Mouse (Mus musculus): ENCODE measurements around the gene Nmu. TPM values are rescaled to one million over a fixed set of nuclear protein-coding genes. Genes with fewer than 3 reads are reported as not detected.

Nmu gene
- polyA plus RNA-seq, 1 experiment = not detected

- H3K4me1 ChIP-seq (ENCODE audit: control insufficient read depth, insufficient read depth, low read length) = peaks cover 9% of the 10 kb centered on the region
- H3K36me3 ChIP-seq (ENCODE audit: control insufficient read depth, insufficient read depth, low read length, poor library complexity, severe bottlenecking) = no peaks in the 10 kb centered on the region
- no peak overlapping the region for H3K4me3 ChIP-seq (ENCODE audit: low read depth, low read length)
- TF ChIP-seq CTCF (IDR thresholded peaks at IDR 0.05; ENCODE audit: low read depth, low read length) = no peak
- TF ChIP-seq POLR2A (IDR thresholded peaks at IDR 0.05; ENCODE audit: insufficient read depth, low read length) = no peak
- no peak for TF ChIP-seq EP300 (IDR thresholded peaks at IDR 0.05; ENCODE audit: insufficient read depth, low read depth, low read length)
- no peak overlapping the region for H3K27ac ChIP-seq (ENCODE audit: insufficient read depth, low read length)
- no peaks in the 10 kb centered on the region for H3K27me3 ChIP-seq (ENCODE audit: control insufficient read depth, insufficient read depth, low read length, poor library complexity, severe bottlenecking)
- H3K9ac ChIP-seq (ENCODE audit: low read depth, poor library complexity, severe bottlenecking) = no peak overlapping the region
- H3K9me3 ChIP-seq (replicated peaks; ENCODE audit: control insufficient read depth, insufficient read depth, low read length, poor library complexity, severe bottlenecking) = no peaks in the 10 kb centered on the region
These were observed 74.3 kb downstream of the Nmu start for GRCm38 (mm10) chr5:76289234-76289691.

GRCm38 (mm10) chr5:76288256-76288655 lies 75.3 kb downstream of the Nmu start:
- H3K9me3 ChIP-seq (replicated peaks; ENCODE audit: control insufficient read depth, insufficient read depth, low read length, poor library complexity, severe bottlenecking) = no peaks in the 10 kb centered on the region
- no peak overlapping the region for H3K4me3 ChIP-seq (ENCODE audit: low read depth, low read length)
- no peak overlapping the region for H3K27ac ChIP-seq (ENCODE audit: insufficient read depth, low read length)
- H3K9ac ChIP-seq (ENCODE audit: low read depth, poor library complexity, severe bottlenecking) = no peak overlapping the region
- no peaks in the 10 kb centered on the region for H3K36me3 ChIP-seq (ENCODE audit: control insufficient read depth, insufficient read depth, low read length, poor library complexity, severe bottlenecking)
- H3K27me3 ChIP-seq (ENCODE audit: control insufficient read depth, insufficient read depth, low read length, poor library complexity, severe bottlenecking) = no peaks in the 10 kb centered on the region
- peaks cover 9% of the 10 kb centered on the region for H3K4me1 ChIP-seq (ENCODE audit: control insufficient read depth, insufficient read depth, low read length)
- no peak for TF ChIP-seq EP300 (IDR thresholded peaks at IDR 0.05; ENCODE audit: insufficient read depth, low read depth, low read length)
- no peak for TF ChIP-seq CTCF (IDR thresholded peaks at IDR 0.05; ENCODE audit: low read depth, low read length)
- TF ChIP-seq POLR2A (IDR thresholded peaks at IDR 0.05; ENCODE audit: insufficient read depth, low read length) = no peak

GRCm38 (mm10) chr5:76287062-76287461 lies 76.5 kb downstream of the Nmu start:
- Histone ChIP-seq H3K9ac (ENCODE audit: low read depth, poor library complexity, severe bottlenecking) (no peak overlapping the region), H3K4me1 (ENCODE audit: control insufficient read depth, insufficient read depth, low read length) (peaks cover 9% of the 10 kb centered on the region), H3K27ac (ENCODE audit: insufficient read depth, low read length) (no peak overlapping the region), H3K36me3 (ENCODE audit: control insufficient read depth, insufficient read depth, low read length, poor library complexity, severe bottlenecking) (no peaks in the 10 kb centered on the region), H3K9me3 (replicated peaks; ENCODE audit: control insufficient read depth, insufficient read depth, low read length, poor library complexity, severe bottlenecking) (no peaks in the 10 kb centered on the region), H3K4me3 (ENCODE audit: low read depth, low read length) (no peak overlapping the region), H3K27me3 (ENCODE audit: control insufficient read depth, insufficient read depth, low read length, poor library complexity, severe bottlenecking) (no peaks in the 10 kb centered on the region)
- TF ChIP-seq POLR2A (IDR thresholded peaks at IDR 0.05; ENCODE audit: insufficient read depth, low read length) (no peak), CTCF (IDR thresholded peaks at IDR 0.05; ENCODE audit: low read depth, low read length) (no peak), EP300 (IDR thresholded peaks at IDR 0.05; ENCODE audit: insufficient read depth, low read depth, low read length) (no peak)

GRCm38 (mm10) chr5:76285699-76286098 lies 77.9 kb downstream of the Nmu start:
- TF ChIP-seq POLR2A (IDR thresholded peaks at IDR 0.05; ENCODE audit: insufficient read depth, low read length) = no peak
- TF ChIP-seq CTCF (IDR thresholded peaks at IDR 0.05; ENCODE audit: low read depth, low read length) = no peak
- TF ChIP-seq EP300 (IDR thresholded peaks at IDR 0.05; ENCODE audit: insufficient read depth, low read depth, low read length) = peak; percentile 78
- no peak overlapping the region for H3K27ac ChIP-seq (ENCODE audit: insufficient read depth, low read length)
- H3K36me3 ChIP-seq (ENCODE audit: control insufficient read depth, insufficient read depth, low read length, poor library complexity, severe bottlenecking) = no peaks in the 10 kb centered on the region
- no peak overlapping the region for H3K9ac ChIP-seq (ENCODE audit: low read depth, poor library complexity, severe bottlenecking)
- H3K27me3 ChIP-seq (ENCODE audit: control insufficient read depth, insufficient read depth, low read length, poor library complexity, severe bottlenecking) = no peaks in the 10 kb centered on the region
- no peak overlapping the region for H3K4me3 ChIP-seq (ENCODE audit: low read depth, low read length)
- H3K9me3 ChIP-seq (replicated peaks; ENCODE audit: control insufficient read depth, insufficient read depth, low read length, poor library complexity, severe bottlenecking) = no peaks in the 10 kb centered on the region
- peaks cover 9% of the 10 kb centered on the region for H3K4me1 ChIP-seq (ENCODE audit: control insufficient read depth, insufficient read depth, low read length)

GRCm38 (mm10) chr5:76283890-76284289 lies 79.7 kb downstream of the Nmu start:
- no peak overlapping the region for H3K4me3 ChIP-seq (ENCODE audit: low read depth, low read length)
- TF ChIP-seq EP300 (IDR thresholded peaks at IDR 0.05; ENCODE audit: insufficient read depth, low read depth, low read length) (no peak), CTCF (IDR thresholded peaks at IDR 0.05; ENCODE audit: low read depth, low read length) (no peak), POLR2A (IDR thresholded peaks at IDR 0.05; ENCODE audit: insufficient read depth, low read length) (no peak)
- H3K9ac ChIP-seq (ENCODE audit: low read depth, poor library complexity, severe bottlenecking) = no peak overlapping the region
- H3K27me3 ChIP-seq (ENCODE audit: control insufficient read depth, insufficient read depth, low read length, poor library complexity, severe bottlenecking) = no peaks in the 10 kb centered on the region
- no peaks in the 10 kb centered on the region; the same call in 1 of the 2 replicates for H3K36me3 ChIP-seq (ENCODE audit: control insufficient read depth, insufficient read depth, low read length, poor library complexity, severe bottlenecking)
- peaks cover 9% of the 10 kb centered on the region for H3K4me1 ChIP-seq (ENCODE audit: control insufficient read depth, insufficient read depth, low read length)
- H3K27ac ChIP-seq (ENCODE audit: insufficient read depth, low read length) = no peak overlapping the region
- peaks cover 7% of the 10 kb centered on the region for H3K9me3 ChIP-seq (replicated peaks; ENCODE audit: control insufficient read depth, insufficient read depth, low read length, poor library complexity, severe bottlenecking)

Other genes with a start within 250 kb of the Nmu start
- 16.7 and 17.7 TPM in 2 replicates for gene Srd5a3, start 223.5 kb downstream of the Nmu start, polyA plus RNA-seq (2011; ENCODE audit: insufficient read depth, insufficient read length, low read depth, missing spikeins)
- gene Tmem165, start 179.9 kb downstream of the Nmu start, polyA plus RNA-seq (2011; ENCODE audit: insufficient read depth, insufficient read length, low read depth, missing spikeins) = 119 and 134 TPM in 2 replicates
- gene Clock, start 59.0 kb downstream of the Nmu start, polyA plus RNA-seq (2011; ENCODE audit: insufficient read depth, insufficient read length, low read depth, missing spikeins) = 14.8 and 17.0 TPM in 2 replicates
- 1.2 and 1.3 TPM in 2 replicates for gene Pdcl2, start 32.6 kb downstream of the Nmu start, polyA plus RNA-seq (2011; ENCODE audit: insufficient read depth, insufficient read length, low read depth, missing spikeins)
- gene Gm7271, start 120.3 kb upstream of the Nmu start, polyA plus RNA-seq (2011; ENCODE audit: insufficient read depth, insufficient read length, low read depth, missing spikeins) = not detected in 2 replicates
- gene Exoc1, start 165.5 kb upstream of the Nmu start, polyA plus RNA-seq (2011; ENCODE audit: insufficient read depth, insufficient read length, low read depth, missing spikeins) = 41.6 and 48.5 TPM in 2 replicates
- gene Cep135, start 224.9 kb upstream of the Nmu start, polyA plus RNA-seq (2011; ENCODE audit: insufficient read depth, insufficient read length, low read depth, missing spikeins) = 8.4 and 10.8 TPM in 2 replicates

Measured in ES-Bruce4 (cell line).